ENCODE assay signal across 8 mouse cellular contexts in genomic region chr19:16780790-16781384, GRCm38 (mm10). TPM values are rescaled to one million over a fixed set of nuclear protein-coding genes. Genes with fewer than 3 reads are reported as not detected.
A peak's percentile ranks its signal among the peaks of the same experiment; 100 is the strongest.
DNase-seq lines count a peak whose midpoint lies in the region; ATAC-seq lines count a peak whose summit lies in the region.

Gene Vps13a, minus strand, starts transcription at chr19:16780933.

- peak within 1 kb of the TSS; percentile 69 for H3K4me3 ChIP-seq in hindbrain, embryonic 13.5 days

- no peaks in the 10 kb centered on the region for H3K36me3 ChIP-seq in hindbrain, embryonic 13.5 days

- peak; percentile 98 for DNase-seq in Muller cell, postnatal 12 days (ENCODE audit: inconsistent ontology term)
- DNase-seq in cerebellum, adult 9-11 months: peak; percentile 88
- peak; percentile 71 to 88 for DNase-seq in frontal cortex, postnatal 10 days (ENCODE audit: low spot score in 2 of 2)
- DNase-seq in layer of hippocampus, postnatal 25 days (ENCODE audit: extremely low spot score in 1 of 2, low spot score in 1 of 2): peak; percentile 76 to 81
- peak; percentile 96 for DNase-seq in lung, postnatal 25 days (ENCODE audit: low spot score)
- peak; percentile 96 for DNase-seq in retina, embryonic 14.5 days (ENCODE audit: low spot score)
- peak; percentile 93 for DNase-seq in thymus, postnatal 4 days

- peaks cover 11% of the 10 kb centered on the region for H3K4me1 ChIP-seq in hindbrain, embryonic 13.5 days (replicated peaks)

- H3K9ac ChIP-seq in hindbrain, embryonic 13.5 days: peak within 1 kb of the TSS; percentile 73

- H3K9me3 ChIP-seq in hindbrain, embryonic 13.5 days: no peaks in the 10 kb centered on the region

- H3K27me3 ChIP-seq in hindbrain, embryonic 13.5 days: peaks cover 24% of the 10 kb centered on the region

- no peak within 1 kb of the TSS for H3K27ac ChIP-seq in hindbrain, embryonic 13.5 days

- peak within 1 kb of the TSS; percentile 97 for H3K4me2 ChIP-seq in hindbrain, embryonic 13.5 days

- peak; percentile 99 for ATAC-seq in hindbrain, embryonic 13.5 days (ENCODE audit: low FRiP score)

- under 1% methylated on average over 66 of the region's 67 CpGs for WGBS in hindbrain, embryonic 13.5 days

RNA-seq across cellular contexts. Expression of gene Vps13a, which starts in this region (rescaled TPM):
- 7.6 and 9.2 TPM in 2 replicates for polyA plus RNA-seq in hindbrain, embryonic 13.5 days (2015; fragmentation: Nextera tagmentation; extraction: Ambion mirVana)
- total RNA-seq in layer of hippocampus, postnatal 25 days (2021): 10 to 100 TPM; 57.2 to 72.9 TPM
